Comparison of ENCODE assay signal across 9 mouse cellular contexts in genomic region chr8:47978755-47979154, GRCm38 (mm10). TPM values are rescaled to one million over a fixed set of nuclear protein-coding genes. Genes with fewer than 3 reads are reported as not detected.
DNase-seq lines count a peak whose midpoint lies in the region; TF ChIP-seq lines count a peak whose summit lies in the region.
"Had no signal": no experiment of that assay in that cellular context is flagged by ENCODE, and none has a peak within 500 bp of the region (broad histone marks: within the 10 kb centered on the region; RNA-seq: fewer than 3 reads in every experiment).

No protein-coding gene starts in this region.

- peak; percentile 91 for TF ChIP-seq CTCF in E14TG2a.4 (conservative IDR thresholded peaks at IDR 0.05; ENCODE audit: low read length)
- TF ChIP-seq CTCF in olfactory bulb, adult 2 months (IDR thresholded peaks at IDR 0.05; ENCODE audit: insufficient read depth, low read depth, low read length), result peak; percentile 41; the same call in 1 of the 2 replicates

- H3K27ac ChIP-seq in olfactory bulb, adult 2 months (ENCODE audit: insufficient read depth, low read depth, low read length), result no peak overlapping the region
- no peak overlapping the region for H3K27ac ChIP-seq in embryonic facial prominence, embryonic 10.5 days (replicated peaks)
- H3K27ac ChIP-seq: heart, embryonic 15.5 days had no signal

- H3K36me3 ChIP-seq in E14TG2a.4 (ENCODE audit: insufficient read depth, low read length), result peaks cover 3% of the 10 kb centered on the region; the same call in 1 of the 2 replicates
- H3K36me3 ChIP-seq in embryonic facial prominence, embryonic 10.5 days (replicated peaks), result peaks cover 21% of the 10 kb centered on the region

- H3K4me1 ChIP-seq in E14TG2a.4 (replicated peaks; ENCODE audit: low read depth, low read length), result peaks cover 61% of the 10 kb centered on the region
- peaks cover 3% of the 10 kb centered on the region for H3K4me1 ChIP-seq in olfactory bulb, adult 2 months (ENCODE audit: control insufficient read depth, insufficient read depth, low read length)
- H3K4me1 ChIP-seq in embryonic facial prominence, embryonic 10.5 days, result peaks cover 22% of the 10 kb centered on the region

- H3K27me3 ChIP-seq in E14TG2a.4 (ENCODE audit: insufficient read depth, low read length), result no peaks in the 10 kb centered on the region
- no peaks in the 10 kb centered on the region for H3K27me3 ChIP-seq in embryonic facial prominence, embryonic 10.5 days (replicated peaks; ENCODE audit: low read depth, poor library complexity, severe bottlenecking)
- H3K27me3 ChIP-seq: heart, embryonic 15.5 days had no signal

- no peak for TF ChIP-seq POLR2A in olfactory bulb, adult 2 months (IDR thresholded peaks at IDR 0.05; ENCODE audit: insufficient read depth, low read depth, low read length)

- no peak overlapping the region for H3K4me3 ChIP-seq in E14TG2a.4 (replicated peaks; ENCODE audit: low read length)
- H3K4me3 ChIP-seq in olfactory bulb, adult 2 months (ENCODE audit: insufficient read depth, low read depth, low read length), result no peak overlapping the region
- H3K4me3 ChIP-seq in embryonic facial prominence, embryonic 10.5 days, result no peak overlapping the region
- H3K4me3 ChIP-seq: heart, embryonic 15.5 days had no signal

- 89% methylated on average over 6 of the region's 6 CpGs for WGBS in olfactory bulb, adult 2 months
- WGBS in embryonic facial prominence, embryonic 10.5 days, result 79% methylated on average over 6 of the region's 6 CpGs

- no peaks in the 10 kb centered on the region for H3K9me3 ChIP-seq in E14TG2a.4 (ENCODE audit: low read length)
- 0 out of 2 replicates have a peak, but pooled peaks cover 2% of the 10 kb centered on the region for H3K9me3 ChIP-seq in embryonic facial prominence, embryonic 10.5 days
- H3K9me3 ChIP-seq: heart, embryonic 15.5 days had no signal

- DNase-seq in kidney, postnatal 10 days, result peak; percentile 53
- no peak for DNase-seq in kidney, postnatal 14 days
- DNase-seq in R1 (ENCODE audit: low read depth, low spot score) (peak; percentile 70), adipocyte (ENCODE audit: low spot score) (no peak)
- DNase-seq in urinary bladder, postnatal 10 days (ENCODE audit: low spot score), result no peak
- no peak for DNase-seq in embryonic facial prominence, embryonic 10.5 days (ENCODE audit: low spot score)

RNA-seq across cellular contexts. Expression of gene Wwc2, which starts 12.0 kb away (rescaled TPM):
- polyA plus RNA-seq in olfactory bulb, adult 2 months (2012; ENCODE audit: insufficient read depth, insufficient read length, low replicate concordance, missing spikeins), result not detected in 2 replicates
- 10.6 and 11.1 TPM in 2 replicates for polyA plus RNA-seq in embryonic facial prominence, embryonic 10.5 days (2016; fragmentation: Nextera tagmentation; extraction: Ambion mirVana)

Comparison
In these comparisons a context has a peak if more than half of its experiments do, and no peak if none do; other contexts are left out.
1. DNase-seq: peak in kidney, postnatal 10 days (single experiment) and R1 (single experiment); none in kidney, postnatal 14 days (single experiment), urinary bladder, postnatal 10 days (single experiment), embryonic facial prominence, embryonic 10.5 days (single experiment) and adipocyte (single experiment).